Mouse (Mus musculus): ENCODE data around the gene Itgb6.

- TF ChIP-seq CTCF (IDR thresholded peaks at IDR 0.05; ENCODE audit: low read depth) = no peak
- no peak for TF ChIP-seq EP300 (IDR thresholded peaks at IDR 0.05; ENCODE audit: low read depth)
Measured at GRCm38 (mm10) chr2:60690212-60690611, 32.2 kb downstream of the Itgb6 start.

Measured in liver, postnatal 0 days (tissue).